Mouse (Mus musculus): ENCODE data around the gene Polr2i. TPM values are rescaled to one million over a fixed set of nuclear protein-coding genes. Genes with fewer than 3 reads are reported as not detected.

The Polr2i gene
- total RNA-seq, 2 experiments from 2014 or later: 57.1 to 57.7 TPM

DNA sequence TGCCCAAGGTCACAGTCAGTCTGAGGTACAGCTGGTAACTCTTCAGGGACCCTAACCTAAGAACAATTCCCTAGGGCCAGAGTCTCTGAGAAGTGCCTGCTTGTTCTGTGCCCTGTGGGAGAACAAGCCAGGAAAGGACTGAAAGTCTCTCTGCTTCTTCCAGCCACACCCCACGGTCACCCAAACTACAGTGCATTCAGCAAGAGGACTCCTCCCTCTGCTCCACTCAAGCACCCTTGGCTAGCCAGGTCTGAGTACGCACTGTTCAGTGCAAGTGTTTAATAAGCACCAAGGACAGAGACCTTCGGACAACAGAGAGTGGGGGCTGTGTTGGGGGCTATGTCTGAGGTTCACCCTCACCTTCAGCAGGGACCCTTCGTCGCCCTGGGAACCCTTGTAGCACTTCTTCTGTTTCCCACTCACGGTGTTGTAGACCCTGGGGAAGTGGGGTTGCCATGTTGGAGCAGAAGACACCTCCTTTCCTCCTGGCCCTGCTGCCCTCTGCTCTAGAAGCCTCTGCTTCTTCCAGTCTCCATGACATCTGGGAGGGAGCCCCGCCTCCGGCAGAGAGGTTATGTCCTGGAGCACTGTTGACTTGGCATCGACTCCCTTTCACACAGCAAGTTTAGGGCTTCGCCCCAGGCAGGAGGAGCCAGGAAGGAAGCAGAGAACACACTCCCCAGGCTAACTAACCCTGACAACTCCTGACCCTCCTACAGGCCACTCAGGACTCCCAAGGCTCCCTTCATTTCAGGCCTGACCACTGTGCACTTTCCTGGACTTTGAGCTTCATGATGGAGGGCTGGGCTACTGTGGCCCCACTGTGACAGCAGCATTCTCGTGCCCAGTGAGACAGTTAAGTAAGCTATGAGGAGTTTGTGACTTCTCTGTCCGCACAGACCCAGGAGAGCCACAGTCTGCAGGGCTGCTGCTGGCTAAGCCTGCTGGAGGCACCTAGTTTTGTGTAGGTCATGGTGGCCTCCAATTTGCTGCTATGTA is 20.5 kb downstream of the Polr2i start:
- DNase-seq (ENCODE audit: low spot score): peak; percentile 54

DNA sequence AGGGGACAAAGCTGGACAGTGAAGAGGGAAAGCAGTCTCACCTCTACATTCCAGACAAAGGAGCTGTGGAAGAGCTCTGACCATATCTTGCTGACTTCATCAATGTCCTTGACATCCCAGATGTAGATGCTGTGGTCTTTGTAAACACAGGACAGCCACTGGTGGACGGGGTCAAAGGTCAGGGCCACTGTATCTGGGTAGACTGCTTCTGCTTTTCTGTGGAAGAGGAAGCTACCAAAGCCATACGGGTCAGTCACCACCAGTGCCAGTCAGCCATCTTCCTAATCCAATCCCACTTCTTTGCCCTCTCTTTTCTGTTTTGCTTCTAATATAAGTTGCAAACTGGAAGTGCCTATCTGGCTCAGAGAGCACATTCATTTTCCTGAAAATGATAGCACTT is 33.3 kb downstream of the Polr2i start:
- DNase-seq (ENCODE audit: low spot score): no peak

DNA sequence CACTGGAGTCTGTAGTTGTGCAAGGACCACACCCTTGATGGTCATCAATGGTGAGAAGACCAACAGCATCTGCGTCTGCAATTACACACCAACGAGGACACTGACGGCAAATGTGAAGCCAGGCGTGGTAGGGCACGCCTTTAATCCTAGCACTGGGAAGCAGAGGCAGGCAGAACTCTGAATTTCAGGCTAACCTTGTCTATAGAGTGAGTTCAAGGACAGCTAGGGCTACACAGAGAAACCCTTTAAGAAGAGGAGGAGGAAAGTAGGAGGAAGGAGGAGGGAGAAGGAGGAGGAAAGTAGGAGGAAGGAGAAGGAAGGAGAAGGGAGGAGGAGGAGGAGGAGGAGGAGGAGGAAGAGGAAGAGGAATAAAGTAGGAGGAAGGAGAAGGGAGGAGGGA is 33.8 kb downstream of the Polr2i start:
- no peak for DNase-seq (ENCODE audit: low spot score)

DNA sequence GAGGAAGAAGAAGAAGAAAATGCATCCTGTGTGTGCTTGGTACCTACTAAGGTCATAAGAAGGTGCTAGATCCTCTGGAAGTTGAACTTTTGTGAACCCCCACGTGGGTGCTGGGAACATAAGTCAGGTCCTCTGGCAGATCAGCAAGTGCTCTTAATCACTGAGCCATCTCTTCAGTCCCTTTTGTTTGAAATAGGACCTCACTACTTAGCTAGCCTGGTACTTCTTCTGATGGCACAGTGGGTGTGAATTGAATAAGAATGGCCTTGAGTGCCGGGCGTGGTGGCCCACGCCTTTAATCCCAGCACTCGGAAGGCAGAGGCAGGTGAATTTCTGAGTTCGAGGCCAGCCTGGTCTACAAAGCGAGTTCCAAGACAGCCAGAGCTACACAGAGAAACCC is 34.2 kb downstream of the Polr2i start:
- DNase-seq (ENCODE audit: low spot score): no peak

DNA sequence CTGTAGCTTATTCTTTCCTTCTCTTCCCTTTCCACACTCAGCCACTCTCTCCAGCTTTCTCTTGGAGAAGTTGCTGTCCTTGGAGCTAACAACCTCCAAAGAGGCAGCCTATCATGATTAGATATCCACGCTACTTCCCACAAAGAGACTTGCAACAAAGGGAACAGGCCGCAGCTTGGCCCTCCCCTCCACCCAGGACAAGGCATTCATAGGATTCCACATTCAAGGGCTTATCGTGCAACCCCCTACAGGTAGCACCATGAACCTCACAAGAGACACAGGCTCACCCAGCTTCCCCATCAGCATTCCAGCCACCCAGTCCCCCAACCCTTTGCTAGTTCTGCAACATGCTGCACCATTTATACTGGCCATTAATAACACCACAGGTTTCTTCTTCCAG is 35.0 kb downstream of the Polr2i start:
- DNase-seq (ENCODE audit: low spot score): no peak

DNA sequence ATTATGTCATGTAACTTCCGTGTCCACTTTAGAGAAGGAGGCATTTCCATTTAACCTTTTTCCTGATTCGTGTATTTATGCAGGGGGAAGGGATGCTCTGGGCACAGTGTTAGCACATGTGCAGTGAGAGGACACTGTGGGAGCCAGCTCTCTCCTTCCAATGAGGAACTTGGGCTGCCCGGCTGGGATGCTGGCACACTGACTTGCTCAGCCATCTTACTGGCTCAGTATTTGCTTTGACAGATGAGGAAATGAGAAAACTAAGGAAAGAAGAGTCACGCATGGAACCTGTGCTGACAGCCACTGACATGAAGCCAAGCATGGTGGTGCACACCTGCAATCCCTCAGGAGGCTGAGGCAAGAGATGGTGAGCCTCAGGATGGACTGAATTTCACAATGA is 37.9 kb downstream of the Polr2i start:
- no peak for DNase-seq (ENCODE audit: low spot score)

DNA sequence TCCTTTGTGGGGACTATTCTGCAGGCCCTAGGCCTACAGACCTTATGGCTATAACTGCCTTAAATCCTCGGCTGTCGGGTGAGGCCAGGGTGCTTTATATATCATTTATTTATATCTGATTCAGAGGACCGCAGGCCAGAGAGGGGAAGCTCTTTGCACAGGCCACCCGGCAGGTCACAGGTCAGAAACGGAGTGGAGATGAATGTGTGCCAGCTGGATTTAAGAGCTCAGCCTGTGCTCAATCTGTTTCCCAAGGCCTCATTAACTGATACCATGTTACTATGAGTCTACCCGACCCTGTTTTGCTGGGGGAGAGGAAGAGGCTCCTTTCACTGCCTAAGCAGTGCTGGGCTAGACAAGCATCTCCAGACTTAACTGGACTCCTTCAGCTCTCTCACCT is 42.6 kb downstream of the Polr2i start:
- DNase-seq (ENCODE audit: low spot score): no peak

DNA sequence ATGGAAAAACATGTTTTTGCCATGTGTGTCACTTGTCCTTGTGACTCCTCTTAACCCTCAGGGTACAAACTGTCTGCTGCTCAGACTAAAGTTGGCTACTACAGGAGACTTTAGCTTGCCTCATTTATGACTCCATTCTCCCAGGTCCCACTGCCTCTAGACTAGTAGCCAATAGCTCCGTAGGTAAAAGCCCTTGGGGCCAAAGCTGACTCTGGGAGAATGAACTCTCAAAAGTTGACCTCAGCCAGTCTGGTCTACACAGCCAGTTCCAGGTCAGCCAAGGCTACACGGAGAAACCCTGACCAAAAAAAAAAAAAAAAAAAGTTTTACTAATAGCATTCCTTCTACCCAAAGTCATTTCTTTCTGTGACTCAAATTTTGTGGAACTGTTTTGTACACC is 47.2 kb downstream of the Polr2i start:
- DNase-seq (ENCODE audit: low spot score): no peak

DNA sequence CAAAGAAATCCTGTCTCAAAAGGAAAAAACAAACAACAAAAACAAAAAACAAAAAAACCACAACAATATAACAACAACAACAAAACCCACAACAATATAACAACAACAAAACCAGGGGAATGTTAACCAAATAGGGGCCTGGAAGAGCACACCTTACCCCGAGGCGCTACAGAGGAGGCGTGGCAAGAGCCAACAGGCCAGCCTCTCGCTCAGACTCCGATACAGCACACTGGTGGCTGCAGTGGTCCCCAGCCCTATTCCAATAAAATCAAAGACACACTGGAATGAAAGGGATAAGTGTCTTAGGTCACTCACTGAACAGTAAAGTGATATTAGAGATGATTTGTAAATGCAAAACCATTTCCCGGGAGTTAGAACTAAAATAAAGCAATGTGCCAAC is 47.8 kb downstream of the Polr2i start:
- no peak for DNase-seq (ENCODE audit: low spot score)

DNA sequence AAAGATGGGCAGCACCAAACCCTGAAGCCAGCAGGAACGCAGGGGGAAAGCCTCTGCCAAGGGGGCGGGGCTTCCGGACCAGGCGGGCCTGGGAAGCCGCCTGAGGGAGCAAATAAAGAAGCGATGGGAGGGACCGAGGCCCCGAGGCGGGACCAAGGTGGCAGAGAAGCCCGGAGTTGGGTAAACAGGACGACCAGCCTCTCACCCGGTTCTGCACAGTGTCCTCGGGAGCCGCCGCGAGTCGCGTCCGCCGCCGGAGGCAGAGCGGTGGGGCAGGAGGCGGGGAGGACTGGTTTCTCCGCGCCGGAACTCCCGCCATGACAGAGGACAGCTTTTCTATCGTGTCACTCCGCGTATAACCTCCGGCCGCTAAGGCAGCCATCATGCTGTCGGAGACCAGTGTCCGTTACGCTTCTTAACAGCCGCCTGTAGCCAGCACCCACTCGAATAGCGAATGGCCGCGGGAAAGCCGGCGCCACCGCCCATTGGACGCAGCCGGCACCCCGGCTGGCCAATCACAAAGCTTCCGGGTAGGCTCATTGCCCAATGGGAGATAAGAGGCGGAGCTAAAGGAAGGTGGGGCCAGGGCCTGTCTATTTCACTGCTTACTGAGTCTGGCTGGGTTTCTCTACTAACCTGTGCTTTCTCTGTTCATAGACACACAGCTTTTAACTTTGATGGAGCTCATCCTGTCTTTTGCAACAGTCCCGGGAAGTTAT is 48.4 kb downstream of the Polr2i start, which contains the start of the genes Thap8 and Wdr62:
Gene Thap8 (plus strand): TSS at position 144 of the 719 bp plus-strand sequence.
Gene Wdr62 (minus strand): TSS at position 469 of the 719 bp plus-strand sequence.
- peak; percentile 93 for DNase-seq (ENCODE audit: low spot score)

DNA sequence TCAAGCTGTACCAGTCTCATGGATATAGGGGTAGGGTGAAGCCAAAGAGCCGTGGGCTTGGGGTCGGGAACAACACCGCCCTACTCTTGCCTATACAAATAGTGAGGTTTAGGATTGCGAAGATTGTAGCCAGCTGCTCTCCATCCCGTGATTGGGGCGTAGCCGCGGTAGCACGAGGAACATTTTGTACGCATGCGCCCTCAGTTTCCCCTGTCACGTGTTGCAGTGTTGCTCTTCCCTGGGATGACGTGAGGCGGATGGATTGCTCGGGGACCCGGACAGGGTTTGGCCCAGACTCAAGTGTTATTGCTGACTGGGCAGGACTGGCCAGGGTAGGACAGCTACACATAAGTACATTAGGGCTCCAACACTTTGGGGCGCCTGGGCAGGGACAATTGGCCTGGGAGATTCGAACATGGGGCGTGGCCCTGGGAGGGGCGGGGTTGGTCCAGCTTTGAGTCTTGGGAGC is 49.0 kb downstream of the Polr2i start:
- DNase-seq (ENCODE audit: low spot score): peak; percentile 89

DNA sequence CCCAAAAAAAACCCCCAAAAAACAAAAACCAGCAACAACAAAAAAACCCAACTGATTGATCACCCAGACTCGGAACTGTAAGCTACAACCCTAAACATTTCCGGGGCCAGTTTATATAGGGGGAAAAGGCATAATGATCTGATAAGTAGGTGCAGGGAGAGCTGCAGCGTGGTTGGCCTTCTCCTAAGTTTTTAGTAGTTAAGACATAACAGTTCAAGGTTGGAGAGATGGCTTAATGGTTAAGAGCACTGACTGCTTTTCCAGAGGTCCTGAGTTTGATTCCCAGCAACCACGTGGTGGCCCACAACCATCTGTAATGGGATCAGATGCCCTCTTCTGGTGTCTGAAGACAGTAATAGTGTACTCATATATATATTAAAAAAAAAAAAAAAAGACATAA is 49.8 kb downstream of the Polr2i start:
- DNase-seq (ENCODE audit: low spot score): no peak

DNA sequence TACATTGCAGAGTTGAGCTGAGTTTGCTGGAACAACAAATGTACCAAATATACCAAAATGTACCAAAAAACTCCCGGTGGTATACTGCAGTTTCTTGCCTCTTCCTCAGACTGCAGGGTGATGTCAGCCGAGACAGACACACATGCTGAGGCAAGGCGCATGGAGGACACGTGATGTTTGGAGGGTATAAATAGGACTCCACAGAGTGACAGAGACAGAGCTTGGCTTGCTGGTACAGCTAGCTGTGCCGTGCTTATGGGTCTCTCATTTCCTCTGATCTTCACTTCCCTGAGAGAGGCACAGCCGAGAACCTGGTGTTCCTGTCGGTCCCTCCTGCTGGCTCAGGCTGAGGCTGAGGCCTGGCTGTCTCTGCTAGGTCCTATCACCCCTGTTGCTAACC is 51.0 kb downstream of the Polr2i start:
- peak; percentile 56 for DNase-seq (ENCODE audit: low spot score)

Other genes starting within 250 kb of the Polr2i start
- gene Zfp568, start 248.0 kb upstream of the Polr2i start, total RNA-seq (2021): 10 to 100 TPM; 11.0 to 16.9 TPM
- gene Zfp14, start 180.6 kb upstream of the Polr2i start, total RNA-seq (2021): 1 to 10 TPM; 2.1 to 2.3 TPM
- 1 to 10 TPM; 1.6 to 2.7 TPM for gene Zfp82, start 159.0 kb upstream of the Polr2i start, total RNA-seq (2021)
- gene Gm26920, start 141.5 kb upstream of the Polr2i start, total RNA-seq (2021): not detected
- gene Zfp566, start 141.4 kb upstream of the Polr2i start, total RNA-seq (2021): 1 to 10 TPM; 2.2 to 3.4 TPM
- gene Zfp260, start 137.2 kb upstream of the Polr2i start, total RNA-seq (2021): 10 to 100 TPM; 33.3 to 37.9 TPM
- 1 to 10 TPM; 1.3 TPM for gene Zfp382, start 110.0 kb upstream of the Polr2i start, total RNA-seq (2021)
- gene Zfp146, start 62.2 kb upstream of the Polr2i start, total RNA-seq (2021): 10 to 100 TPM; 24.7 to 28.7 TPM
- 100 to 1,000 TPM; 938 to 989 TPM for gene Cox7a1, start 47.8 kb upstream of the Polr2i start, total RNA-seq (2021)
- gene Capns1, start 33.1 kb upstream of the Polr2i start, total RNA-seq (2021): 100 to 1,000 TPM; 198 to 205 TPM
- gene Tbcb, start 324 bp downstream of the Polr2i start, total RNA-seq (2021): 10 to 100 TPM; 29.6 to 31.9 TPM
- gene Ovol3, start 3.8 kb downstream of the Polr2i start, total RNA-seq (2021): not detected
- gene Thap8, start 48.1 kb downstream of the Polr2i start, total RNA-seq (2021): not detected
- gene Wdr62, start 48.5 kb downstream of the Polr2i start, total RNA-seq (2021): 1 to 10 TPM; 2.0 to 2.2 TPM
- gene Clip3, start 59.8 kb downstream of the Polr2i start, total RNA-seq (2021): 1 to 10 TPM; 3.2 to 4.3 TPM
- 10 to 100 TPM; 20.6 to 24.6 TPM for gene Alkbh6, start 76.8 kb downstream of the Polr2i start, total RNA-seq (2021)
- gene Syne4, start 82.9 kb downstream of the Polr2i start, total RNA-seq (2021): 1 to 10 TPM; 2.0 to 2.1 TPM
- under 1 TPM; 0.59 TPM for gene E130208F15Rik, start 89.8 kb downstream of the Polr2i start, total RNA-seq (2021)
- gene Sdhaf1, start 91.9 kb downstream of the Polr2i start, total RNA-seq (2021): 1 to 10 TPM; 6.5 to 7.6 TPM
- gene Lrfn3, start 130.8 kb downstream of the Polr2i start, total RNA-seq (2021): 1 to 10 TPM; 4.7 to 5.3 TPM
- gene Tyrobp, start 181.8 kb downstream of the Polr2i start, total RNA-seq (2021): 1 to 10 TPM; 3.3 to 6.3 TPM
- gene Hcst, start 187.9 kb downstream of the Polr2i start, total RNA-seq (2021): not detected
- under 1 TPM in 1 of 2 experiments, not detected in 1; 0.11 TPM for gene Nfkbid, start 189.8 kb downstream of the Polr2i start, total RNA-seq (2021)
- 1 to 10 TPM in 1 of 2 experiments, under 1 TPM in 1; 0.82 to 1.4 TPM for gene Aplp1, start 213.6 kb downstream of the Polr2i start, total RNA-seq (2021)
- not detected for gene Kirrel2, start 225.7 kb downstream of the Polr2i start, total RNA-seq (2021)
- gene Nphs1, start 226.4 kb downstream of the Polr2i start, total RNA-seq (2021): not detected

Data from gastrocnemius, adult 18-20 months (tissue).